10 mouse cellular contexts compared by ENCODE assay signal in the genomic region with DNA sequence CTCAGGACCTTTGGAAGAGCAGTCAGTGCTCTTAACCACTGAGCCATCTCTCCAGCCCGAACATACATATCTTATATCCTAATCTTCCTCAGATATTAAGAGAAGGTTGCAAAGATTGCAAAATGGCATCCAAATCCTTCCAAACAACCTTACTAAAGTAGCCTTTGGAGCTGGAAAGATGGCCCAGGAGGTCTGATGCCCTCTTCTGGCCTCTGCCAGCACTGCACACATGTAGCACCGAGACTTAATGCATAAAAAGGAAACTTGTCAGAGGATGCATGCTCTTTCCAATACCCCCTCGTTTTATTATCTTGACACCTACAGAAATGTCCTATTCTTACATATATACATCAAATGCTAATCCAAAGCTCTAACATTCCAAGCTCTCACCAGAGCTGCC. TPM values are rescaled to one million over a fixed set of nuclear protein-coding genes. Genes with fewer than 3 reads are reported as not detected.
DNase-seq lines count a peak whose midpoint lies in the region; ATAC-seq and TF ChIP-seq lines count a peak whose summit lies in the region.
"Had no signal": no experiment of that assay in that cellular context is flagged by ENCODE, and none has a peak within 500 bp of the region (broad histone marks: within the 10 kb centered on the region; RNA-seq: fewer than 3 reads in every experiment).

No protein-coding gene starts in this region.

- TF ChIP-seq CTCF in liver, embryonic 14.5 days (IDR thresholded peaks at IDR 0.05; ENCODE audit: low read depth), result peak; percentile 66

- 63% methylated on average over 3 of the region's 3 CpGs for WGBS in kidney, embryonic 14.5 days
- 17% methylated on average over 3 of the region's 3 CpGs for WGBS in liver, embryonic 14.5 days (ENCODE audit: insufficient replicate concordance)
- 59% methylated on average over 3 of the region's 3 CpGs for WGBS in intestine, embryonic 15.5 days

- no peaks in the 10 kb centered on the region for H3K9me3 ChIP-seq in kidney, embryonic 14.5 days (ENCODE audit: control insufficient read depth, low read length)
- no peaks in the 10 kb centered on the region for H3K9me3 ChIP-seq in liver, embryonic 14.5 days (ENCODE audit: control insufficient read depth, low read length)
- H3K9me3 ChIP-seq in intestine, embryonic 15.5 days, result no peaks in the 10 kb centered on the region

- H3K4me1 ChIP-seq in kidney, embryonic 14.5 days (ENCODE audit: control insufficient read depth, insufficient read depth, low read length), result no peaks in the 10 kb centered on the region
- H3K4me1 ChIP-seq in liver, embryonic 14.5 days (replicated peaks; ENCODE audit: control insufficient read depth in 2 of 2, insufficient read depth in 2 of 2, low read length in 1 of 2), result peaks cover 0 to 3% of the 10 kb centered on the region in 2 experiments; a peak in 1 of 4 replicates
- H3K4me1 ChIP-seq in intestine, embryonic 15.5 days (replicated peaks), result no peaks in the 10 kb centered on the region

- no peak for TF ChIP-seq EP300 in liver, embryonic 14.5 days (IDR thresholded peaks at IDR 0.05; ENCODE audit: low read depth)

- no peak overlapping the region for H3K27ac ChIP-seq in kidney, embryonic 14.5 days (ENCODE audit: low read depth, low read length)
- no peak overlapping the region for H3K27ac ChIP-seq in liver, embryonic 14.5 days
- H3K27ac ChIP-seq in intestine, embryonic 15.5 days, result no peak overlapping the region

- no peaks in the 10 kb centered on the region for H3K36me3 ChIP-seq in kidney, embryonic 14.5 days (ENCODE audit: control insufficient read depth, insufficient read depth, low read length)
- H3K36me3 ChIP-seq in liver, embryonic 14.5 days (replicated peaks; ENCODE audit: control insufficient read depth, insufficient read depth, low read depth), result no peaks in the 10 kb centered on the region
- H3K36me3 ChIP-seq in splenic B cell, adult 2 months (ENCODE audit: control insufficient read depth, insufficient read depth, low read length, poor library complexity, severe bottlenecking), result no peaks in the 10 kb centered on the region
- H3K36me3 ChIP-seq in intestine, embryonic 15.5 days, result no peaks in the 10 kb centered on the region

- no peak overlapping the region for H3K4me3 ChIP-seq in kidney, embryonic 14.5 days (ENCODE audit: low read length)
- H3K4me3 ChIP-seq in liver, embryonic 14.5 days (ENCODE audit: insufficient read depth in 1 of 2, low read depth in 2 of 2, low read length in 2 of 2), result no peak overlapping the region
- H3K4me3 ChIP-seq in intestine, embryonic 15.5 days (replicated peaks), result no peak overlapping the region

- H3K27me3 ChIP-seq in kidney, embryonic 14.5 days (ENCODE audit: control insufficient read depth, insufficient read depth, low read length), result no peaks in the 10 kb centered on the region
- no peaks in the 10 kb centered on the region for H3K27me3 ChIP-seq in liver, embryonic 14.5 days (ENCODE audit: control insufficient read depth, insufficient read depth, low read length)
- H3K27me3 ChIP-seq in splenic B cell, adult 2 months (ENCODE audit: control insufficient read depth, insufficient read depth, low read length, poor library complexity, severe bottlenecking), result no peaks in the 10 kb centered on the region
- H3K27me3 ChIP-seq in intestine, embryonic 15.5 days (replicated peaks), result no peaks in the 10 kb centered on the region

- H3K9ac ChIP-seq in kidney, embryonic 14.5 days (ENCODE audit: low read depth, low read length), result no peak overlapping the region
- H3K9ac ChIP-seq in liver, embryonic 14.5 days (replicated peaks), result no peak overlapping the region
- no peak overlapping the region for H3K9ac ChIP-seq in intestine, embryonic 15.5 days

- ATAC-seq in CD4-positive, CD25-positive, alpha-beta regulatory T cell, adult 4 months, result no peak
- ATAC-seq in kidney, embryonic 14.5 days (ENCODE audit: low FRiP score, low TSS enrichment), result no peak
- no peak for ATAC-seq in liver, embryonic 14.5 days (ENCODE audit: insufficient read depth)
- ATAC-seq in intestine, embryonic 15.5 days, result no peak

- H3K4me2 ChIP-seq in kidney, embryonic 14.5 days (replicated peaks; ENCODE audit: low read depth, low read length), result no peak overlapping the region
- H3K4me2 ChIP-seq in liver, embryonic 14.5 days (ENCODE audit: low read depth), result no peak overlapping the region
- H3K4me2 ChIP-seq in intestine, embryonic 15.5 days (replicated peaks), result no peak overlapping the region

- peak; percentile 50 for DNase-seq in CD4-positive, CD25-positive, alpha-beta regulatory T cell, adult 2 months (ENCODE audit: low read depth, low spot score)
- DNase-seq in kidney, adult 9 months, result peak; percentile 60
- DNase-seq in NIH3T3 (ENCODE audit: low read depth), result peak; percentile 63
- DNase-seq in liver, embryonic 14.5 days (ENCODE audit: low read depth in 3 of 3, low spot score in 3 of 3), result no peak
- peak; percentile 53 for DNase-seq in splenic B cell, adult 2 months (ENCODE audit: low read depth, low spot score)

RNA-seq across cellular contexts. Expression of gene Nxpe5, which starts 2.3 kb away (rescaled TPM):
- polyA plus RNA-seq in CD4-positive, CD25-positive, alpha-beta regulatory T cell, adult 4 months (2017; shearing (Covaris generic)), result under 1 TPM in 1 of 2 experiments, not detected in 1; 0.31 TPM
- 0.07 TPM in 1 of 2 replicates, not detected in the other for polyA plus RNA-seq in kidney, embryonic 14.5 days (2014; fragmentation: Nextera tagmentation; extraction: Ambion mirVana)
- 0.09 and 0.10 TPM in 2 replicates for polyA plus RNA-seq in liver, embryonic 14.5 days (2012; rRNA removed)
- polyA plus RNA-seq in liver, embryonic 14.5 days (2014; fragmentation: Nextera tagmentation; extraction: Ambion mirVana), result 0.09 and 0.23 TPM in 2 replicates
- polyA plus RNA-seq in intestine, embryonic 15.5 days (2015; fragmentation: Nextera tagmentation; extraction: Ambion mirVana), result not detected in 2 replicates
- polyA plus RNA-seq: C2C12; stomach, embryonic 14.5 days had no signal

RNA-seq across cellular contexts. Expression of gene Lamtor4, which starts 27.3 kb away (rescaled TPM):
- 100 to 1,000 TPM; 111 to 120 TPM for polyA plus RNA-seq in CD4-positive, CD25-positive, alpha-beta regulatory T cell, adult 4 months (2017; shearing (Covaris generic))
- polyA plus RNA-seq in kidney, embryonic 14.5 days (2014; fragmentation: Nextera tagmentation; extraction: Ambion mirVana), result 47.7 and 66.4 TPM in 2 replicates
- polyA plus RNA-seq in liver, embryonic 14.5 days (2012; rRNA removed), result 26.2 and 36.3 TPM in 2 replicates
- polyA plus RNA-seq in liver, embryonic 14.5 days (2014; fragmentation: Nextera tagmentation; extraction: Ambion mirVana), result 35.5 and 35.6 TPM in 2 replicates
- polyA plus RNA-seq in intestine, embryonic 15.5 days (2015; fragmentation: Nextera tagmentation; extraction: Ambion mirVana), result 80.6 and 90.1 TPM in 2 replicates

RNA-seq across cellular contexts. Expression of gene Mblac1, which starts 33.9 kb away (rescaled TPM):
- not detected for polyA plus RNA-seq in CD4-positive, CD25-positive, alpha-beta regulatory T cell, adult 4 months (2017; shearing (Covaris generic))
- polyA plus RNA-seq in kidney, embryonic 14.5 days (2014; fragmentation: Nextera tagmentation; extraction: Ambion mirVana), result 9.7 and 10.2 TPM in 2 replicates
- polyA plus RNA-seq in liver, embryonic 14.5 days (2012; rRNA removed), result 1.8 and 2.2 TPM in 2 replicates
- 2.2 and 2.9 TPM in 2 replicates for polyA plus RNA-seq in liver, embryonic 14.5 days (2014; fragmentation: Nextera tagmentation; extraction: Ambion mirVana)
- 7.5 TPM in 2 replicates for polyA plus RNA-seq in intestine, embryonic 15.5 days (2015; fragmentation: Nextera tagmentation; extraction: Ambion mirVana)

RNA-seq across cellular contexts. Expression of gene BC037034, which starts 35.8 kb away (rescaled TPM):
- polyA plus RNA-seq in CD4-positive, CD25-positive, alpha-beta regulatory T cell, adult 4 months (2017; shearing (Covaris generic)), result 1 to 10 TPM; 2.7 to 4.4 TPM
- 5.4 and 6.8 TPM in 2 replicates for polyA plus RNA-seq in kidney, embryonic 14.5 days (2014; fragmentation: Nextera tagmentation; extraction: Ambion mirVana)
- polyA plus RNA-seq in liver, embryonic 14.5 days (2012; rRNA removed), result 22.4 and 27.6 TPM in 2 replicates
- polyA plus RNA-seq in liver, embryonic 14.5 days (2014; fragmentation: Nextera tagmentation; extraction: Ambion mirVana), result 1.9 and 2.5 TPM in 2 replicates
- 4.8 and 5.1 TPM in 2 replicates for polyA plus RNA-seq in intestine, embryonic 15.5 days (2015; fragmentation: Nextera tagmentation; extraction: Ambion mirVana)

RNA-seq across cellular contexts. Expression of gene Cnpy4, which starts 40.7 kb away (rescaled TPM):
- 10 to 100 TPM; 42.2 to 61.8 TPM for polyA plus RNA-seq in CD4-positive, CD25-positive, alpha-beta regulatory T cell, adult 4 months (2017; shearing (Covaris generic))
- 57.8 and 61.5 TPM in 2 replicates for polyA plus RNA-seq in kidney, embryonic 14.5 days (2014; fragmentation: Nextera tagmentation; extraction: Ambion mirVana)
- 6.3 and 9.5 TPM in 2 replicates for polyA plus RNA-seq in liver, embryonic 14.5 days (2012; rRNA removed)
- polyA plus RNA-seq in liver, embryonic 14.5 days (2014; fragmentation: Nextera tagmentation; extraction: Ambion mirVana), result 12.6 and 12.8 TPM in 2 replicates
- 37.0 and 38.8 TPM in 2 replicates for polyA plus RNA-seq in intestine, embryonic 15.5 days (2015; fragmentation: Nextera tagmentation; extraction: Ambion mirVana)

Comparison
In these comparisons a context has a peak if more than half of its experiments do, and no peak if none do; other contexts are left out.
1. DNase-seq: peak in CD4-positive, CD25-positive, alpha-beta regulatory T cell, adult 2 months (single experiment), kidney, adult 9 months (single experiment), NIH3T3 (single experiment) and splenic B cell, adult 2 months (single experiment); none in liver, embryonic 14.5 days (0 of 3).